Mouse (Mus musculus) left cerebral cortex, postnatal 14 days (tissue): ENCODE results near the gene Fbxo42. TPM values are rescaled to one million over a fixed set of nuclear protein-coding genes. Genes with fewer than 3 reads are reported as not detected.

Experiments used
- DNase-seq, 2 experiments: peaks; one replicate each; pipeline ENCODE4 v3.0.0; 2021 to 2022; ENCODE audit warnings: low spot score in 2 of 2, mixed read lengths in 1 of 2
- intact Hi-C: fragments of 180-260 bp; cut with DNase I; formaldehyde crosslinking; loops from one replicate; pipeline ENCODE4 v1.15.1; 2025
- total RNA-seq, 2 experiments: library from RNA; stranded (reverse); gene quantifications; 2 replicates each; pipeline ENCODE4 v1.2.3; 2021

Fbxo42 gene
- total RNA-seq, 2 experiments from 2014 or later = 31.6 to 38.8 TPM

DNA sequence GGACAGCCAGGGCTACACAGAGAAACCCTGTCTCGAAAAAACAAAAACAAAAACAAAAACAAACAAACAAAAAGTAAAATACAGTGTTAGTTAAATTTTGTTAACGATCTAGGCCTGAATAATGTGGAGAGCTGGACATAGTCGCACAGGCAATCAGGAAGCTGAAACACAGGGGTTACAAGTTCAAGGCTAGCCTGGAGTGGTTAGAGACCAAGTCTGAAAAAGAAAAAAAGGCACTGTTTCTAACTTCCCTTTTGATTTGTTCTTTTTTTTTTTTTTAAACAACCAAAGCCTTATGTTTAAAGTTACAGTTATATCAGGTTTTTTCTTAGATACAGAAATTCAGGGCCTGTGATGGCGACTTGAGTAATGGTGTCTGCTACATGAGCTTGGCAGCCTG is 12.5 kb downstream of the Fbxo42 start:
- intact Hi-C loops = no loop called here
- DNase-seq = no peak

DNA sequence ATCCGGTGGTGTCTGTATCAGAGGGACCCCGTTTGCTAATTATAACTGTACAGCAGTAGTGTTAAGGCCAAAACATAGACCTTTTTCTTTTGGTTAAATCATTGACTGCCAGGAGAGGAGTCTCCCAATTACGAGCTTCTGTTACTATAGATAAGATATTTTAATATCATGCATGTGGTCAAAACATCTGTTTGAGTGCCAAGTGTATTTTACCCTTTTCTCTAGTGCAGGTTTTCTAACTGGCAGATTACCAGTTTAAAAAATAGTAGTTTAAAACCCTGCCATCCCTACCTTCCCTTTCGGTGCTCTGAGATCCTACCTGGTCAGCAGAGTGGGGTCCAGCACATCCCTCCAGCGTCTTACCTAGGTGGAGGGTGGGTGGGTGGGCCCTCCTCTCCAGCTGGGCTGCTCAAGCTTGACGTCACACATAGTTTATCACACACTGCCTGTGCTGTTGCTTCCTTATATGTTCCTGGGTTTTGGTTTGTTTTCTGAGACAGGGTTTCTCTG is 14.0 kb downstream of the Fbxo42 start:
- no peak for DNase-seq
- intact Hi-C loops = no loop called here

DNA sequence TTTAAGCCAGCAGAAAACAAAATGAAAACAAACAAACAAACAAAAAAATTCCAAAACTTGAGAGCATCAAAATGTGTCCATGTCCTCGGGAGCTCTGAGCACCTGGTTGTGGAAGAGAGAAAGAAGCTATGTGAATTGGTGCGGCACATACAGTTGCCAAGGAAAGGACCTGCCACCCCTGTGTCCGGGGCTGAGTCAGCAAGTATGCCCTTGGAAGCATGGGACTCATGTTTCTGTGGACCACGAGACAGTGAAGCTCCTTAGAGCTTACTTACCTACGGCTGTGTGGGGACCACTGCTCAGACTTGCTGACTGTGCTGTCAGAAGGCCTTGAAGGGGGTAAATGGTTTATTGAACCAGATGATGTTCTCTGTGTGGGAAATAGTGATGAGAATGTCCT is 16.0 kb downstream of the Fbxo42 start:
- intact Hi-C loops = no loop called here
- no peak for DNase-seq

DNA sequence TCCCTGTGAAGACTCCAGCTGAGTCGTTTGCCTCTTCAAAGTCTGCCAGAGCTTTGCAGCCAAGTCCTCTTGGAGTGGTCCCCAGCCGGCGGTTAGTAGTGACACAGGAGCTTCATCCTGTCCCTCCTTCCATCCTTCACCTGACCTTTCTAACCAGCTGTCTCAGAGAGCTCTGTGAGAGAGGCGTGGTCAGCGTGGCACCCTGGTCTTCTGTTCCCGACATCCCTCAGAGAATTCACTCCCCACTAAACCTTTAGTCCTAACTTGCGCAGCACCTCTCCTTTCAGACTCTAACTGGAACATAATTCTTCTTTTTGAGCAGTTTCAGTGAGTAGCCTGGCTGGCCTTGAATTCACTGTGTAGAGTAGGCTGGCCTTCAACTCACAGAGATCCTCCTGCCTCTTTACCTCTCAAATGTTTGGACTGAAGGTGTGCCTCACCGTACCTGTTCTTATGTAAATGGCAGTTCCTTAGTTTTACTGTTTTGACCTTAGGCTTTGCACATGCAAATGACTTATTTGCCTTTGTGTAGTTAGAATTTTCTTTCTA is 18.1 kb downstream of the Fbxo42 start:
- intact Hi-C loops = no loop called here

DNA sequence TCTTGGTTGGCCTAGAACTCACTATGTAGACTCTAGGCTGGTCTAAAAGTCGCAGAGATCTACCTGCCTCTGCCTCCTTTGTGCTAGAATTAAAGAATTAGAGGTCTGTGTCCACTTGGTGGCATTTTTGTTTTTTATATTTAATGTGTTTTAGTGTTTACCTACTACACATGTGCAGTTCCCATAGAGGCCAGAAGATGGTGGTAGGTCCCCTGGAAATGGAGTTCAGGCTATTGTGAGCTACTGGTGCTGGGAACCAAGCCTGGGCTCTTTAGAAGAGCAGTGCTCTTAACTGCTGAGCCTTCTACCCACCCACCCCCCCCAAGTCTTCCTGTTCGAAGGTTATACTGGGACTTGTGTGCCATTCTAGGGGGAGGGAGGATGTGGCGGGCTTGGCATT is 19.4 kb downstream of the Fbxo42 start:
- no peak for DNase-seq
- intact Hi-C loops = no loop called here

More for the DNA sequence above, 18.1 kb downstream of the Fbxo42 start:
- DNase-seq = no peak

DNA sequence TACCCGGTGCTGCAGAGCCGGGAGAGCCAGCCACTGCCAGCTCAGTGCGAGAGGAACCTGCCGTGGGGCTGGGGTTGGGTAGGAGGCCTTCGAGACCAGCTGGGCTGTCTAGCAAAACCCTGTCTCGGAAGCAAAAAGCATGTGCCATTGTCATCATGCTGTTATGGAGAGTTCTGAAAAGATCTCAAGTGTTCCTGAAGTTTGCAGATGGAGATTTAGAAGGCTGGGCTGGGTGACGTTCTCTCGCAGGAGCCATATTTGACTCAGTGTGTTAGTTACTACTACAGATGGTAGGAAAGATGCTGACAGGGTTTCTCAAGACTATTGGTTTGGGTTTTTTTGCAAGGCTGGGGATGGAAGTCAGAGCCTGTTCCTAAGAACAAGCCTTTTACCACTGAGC is 24.4 kb downstream of the Fbxo42 start:
- DNase-seq = peak in 1 of 2 experiments; percentile 35
- intact Hi-C loops = loop anchor here (2.0 kb wide), 1 partner anchor 25 kb away; the partner anchor contains the start of gene Fbxo42

DNA sequence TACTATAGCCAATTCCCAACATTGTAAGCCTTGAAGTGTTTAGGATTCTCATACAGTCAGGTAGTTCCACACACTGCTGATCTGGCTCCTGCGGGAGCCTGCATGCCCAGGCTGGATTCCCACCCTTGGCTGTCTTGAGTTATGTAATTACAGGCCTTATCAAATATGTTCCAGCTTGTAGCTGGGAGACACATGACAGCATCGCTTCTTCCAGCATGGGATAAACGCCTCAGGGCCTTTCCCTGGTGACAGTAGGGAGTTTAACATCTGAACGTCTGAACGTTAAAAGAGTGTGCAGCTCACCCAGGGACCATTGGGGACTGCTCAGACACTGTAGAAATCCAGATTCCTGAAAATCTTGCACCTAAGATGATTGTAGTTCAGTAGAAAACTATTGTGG is 28.1 kb downstream of the Fbxo42 start:
- no peak for DNase-seq
- intact Hi-C loops = no loop called here

DNA sequence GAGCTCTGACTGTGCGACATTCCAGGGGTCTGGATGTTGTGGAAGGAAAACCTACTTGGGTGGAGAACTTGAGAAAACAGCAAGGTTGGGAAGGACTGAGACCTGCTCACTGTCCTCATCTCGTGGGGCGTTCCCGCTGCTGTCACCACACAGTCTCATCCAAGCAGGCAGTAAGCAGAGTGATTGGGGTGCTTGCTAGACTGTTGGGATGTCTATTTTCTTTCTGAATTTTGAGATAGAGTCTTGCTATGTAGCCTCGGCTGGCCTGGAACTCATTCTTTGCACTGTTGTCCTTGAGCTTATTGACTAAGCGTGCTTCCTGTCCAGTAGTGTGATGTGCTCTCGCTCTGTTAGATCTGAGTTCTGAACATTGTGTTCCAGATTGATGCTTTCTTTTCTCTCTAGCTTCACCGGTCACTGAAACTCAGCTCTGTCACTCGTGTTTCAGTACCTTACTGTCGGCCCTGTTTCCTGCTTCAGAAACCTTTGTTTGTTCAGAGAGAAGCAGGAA is 28.7 kb downstream of the Fbxo42 start:
- no peak for DNase-seq
- intact Hi-C loops = no loop called here

DNA sequence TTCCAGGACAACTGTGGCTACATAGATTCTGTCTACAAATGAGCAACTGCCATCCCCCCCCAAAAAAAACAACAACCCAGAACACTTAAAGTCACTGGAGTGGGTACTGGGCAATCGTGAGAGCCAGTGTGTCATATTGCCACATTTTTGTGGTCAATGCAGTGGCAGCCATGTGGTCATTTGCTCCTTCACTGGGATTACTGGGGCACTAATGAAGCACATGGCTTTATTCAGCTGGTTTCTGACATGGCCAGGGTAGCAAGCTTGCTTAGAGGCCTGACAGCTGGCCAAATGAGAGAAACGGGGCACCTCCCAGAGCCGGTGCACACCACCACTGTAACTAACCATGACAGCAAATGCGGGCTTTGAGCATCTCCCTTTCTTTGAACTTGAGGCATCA is 30.8 kb downstream of the Fbxo42 start:
- DNase-seq = no peak
- intact Hi-C loops = no loop called here

DNA sequence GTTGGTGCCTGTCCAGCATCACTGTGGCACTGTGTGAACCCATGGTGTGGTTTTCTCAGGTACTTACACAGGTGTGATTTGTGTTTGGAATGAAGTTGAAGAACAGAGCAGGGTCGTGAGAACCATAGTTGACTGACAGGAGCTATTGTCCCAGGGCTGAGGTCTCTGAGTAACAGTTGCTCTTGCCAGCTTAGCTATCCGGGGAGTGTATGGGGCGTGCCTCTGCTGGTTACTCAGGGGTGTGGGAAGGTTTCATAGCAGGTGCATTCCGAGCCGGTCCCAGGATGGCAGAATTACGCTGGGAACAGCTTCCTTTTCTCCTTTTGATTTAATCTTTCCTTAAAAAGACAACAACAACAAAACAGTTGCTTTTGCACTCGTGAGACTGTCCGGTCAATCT is 33.1 kb downstream of the Fbxo42 start:
- DNase-seq = no peak
- intact Hi-C loops = no loop called here

DNA sequence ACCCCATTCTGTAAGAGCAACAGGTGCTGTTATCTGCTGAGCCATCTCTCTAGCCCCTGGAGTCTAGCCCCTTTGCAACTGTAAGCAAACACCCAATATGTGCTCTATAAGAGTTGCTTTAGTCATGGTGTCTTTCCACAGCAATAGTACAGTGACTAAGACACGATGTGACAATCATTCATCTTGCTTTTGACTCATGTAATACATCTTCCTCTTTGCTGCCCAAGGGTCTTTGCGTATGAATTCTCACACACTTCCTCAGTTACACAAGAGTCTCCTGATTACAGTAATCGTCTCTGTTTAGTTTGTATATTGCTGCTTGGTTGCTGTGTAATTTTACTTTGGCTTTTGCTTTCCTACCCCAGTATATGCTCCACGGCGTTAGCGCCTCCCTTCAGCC is 34.3 kb downstream of the Fbxo42 start:
- DNase-seq = no peak
- intact Hi-C loops = no loop called here

DNA sequence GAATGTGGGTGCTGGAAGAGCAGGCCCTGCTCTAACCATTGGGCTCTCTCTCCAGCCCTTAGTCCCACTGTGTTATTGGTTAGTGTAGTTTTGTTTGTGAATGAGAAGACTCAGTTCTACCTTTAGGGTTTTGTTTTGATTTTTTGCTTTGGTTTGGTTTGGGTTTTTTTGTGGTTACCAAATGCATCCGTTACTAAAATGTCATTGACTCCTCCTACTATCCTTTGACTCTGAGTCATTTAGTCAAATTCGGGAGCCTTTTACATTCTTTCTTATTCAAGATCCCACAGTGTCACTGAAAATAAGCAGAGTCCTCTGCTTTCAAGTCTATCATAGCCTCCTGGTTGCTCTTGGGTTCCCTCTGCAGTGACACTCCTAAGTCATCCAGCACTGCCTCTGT is 36.2 kb downstream of the Fbxo42 start:
- intact Hi-C loops = no loop called here
- no peak for DNase-seq

DNA sequence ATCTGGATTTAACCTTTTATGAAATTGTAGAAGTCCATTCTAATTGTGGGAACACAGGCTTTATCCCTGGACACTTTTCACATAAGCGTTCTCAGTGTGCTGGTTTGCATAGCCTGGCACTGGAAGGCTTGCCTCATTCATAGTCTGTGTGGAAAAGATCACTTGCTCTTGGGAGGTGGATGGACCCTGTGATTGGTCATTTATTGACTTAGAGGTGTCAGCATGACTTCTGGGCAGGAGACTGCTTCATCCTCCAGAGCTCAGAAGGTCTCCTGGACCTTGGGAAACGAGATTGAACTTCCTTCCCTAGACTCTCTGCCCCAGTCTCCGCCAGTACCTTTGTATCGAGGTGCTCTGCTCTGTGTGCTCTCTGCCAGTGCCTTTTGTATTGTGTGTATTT is 36.7 kb downstream of the Fbxo42 start:
- intact Hi-C loops = no loop called here
- DNase-seq = no peak

DNA sequence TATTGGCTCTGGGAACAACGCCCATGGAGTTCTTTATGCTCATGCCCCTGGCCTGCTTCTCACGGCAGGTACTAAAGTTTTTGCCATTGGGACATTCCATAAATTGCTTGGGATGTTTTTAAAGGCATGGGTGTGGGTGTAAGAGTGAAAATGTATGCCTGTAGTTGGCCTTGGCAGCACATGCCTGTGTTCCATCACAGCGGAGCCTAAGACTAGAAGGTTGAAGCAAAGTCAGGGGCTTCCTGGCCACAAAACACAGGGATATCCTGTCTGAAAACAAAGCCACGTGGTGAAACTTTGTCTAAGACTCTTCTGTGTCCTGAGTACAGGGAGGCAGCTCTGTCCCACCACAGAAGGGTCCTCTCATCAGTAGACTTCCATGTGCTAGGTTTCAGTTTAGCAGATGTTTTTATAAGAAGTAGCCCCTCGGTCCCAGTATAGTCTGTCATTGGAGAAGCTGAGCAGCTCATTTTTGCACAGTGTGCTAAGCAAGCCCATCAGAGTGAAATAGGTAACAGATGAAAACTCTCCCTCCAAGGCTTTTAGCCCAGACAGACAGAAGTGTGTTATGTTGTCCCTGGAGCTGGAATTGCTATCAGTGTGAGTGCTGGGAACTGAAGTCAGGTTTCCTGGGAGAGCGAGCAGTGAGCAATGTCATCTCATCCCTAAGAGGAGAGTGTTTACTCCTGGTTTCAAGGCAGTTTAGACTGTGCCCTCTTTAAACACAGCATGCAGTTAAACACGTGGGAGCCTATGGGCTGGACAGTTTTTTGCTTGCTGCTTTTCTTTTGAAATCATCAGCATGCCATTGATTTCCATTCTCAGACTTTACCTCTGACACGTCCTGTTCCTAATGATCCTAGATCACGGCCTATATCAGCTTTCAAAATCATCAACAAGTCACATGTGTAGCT is 39.5 kb downstream of the Fbxo42 start:
- DNase-seq = no peak
- intact Hi-C loops = no loop called here

DNA sequence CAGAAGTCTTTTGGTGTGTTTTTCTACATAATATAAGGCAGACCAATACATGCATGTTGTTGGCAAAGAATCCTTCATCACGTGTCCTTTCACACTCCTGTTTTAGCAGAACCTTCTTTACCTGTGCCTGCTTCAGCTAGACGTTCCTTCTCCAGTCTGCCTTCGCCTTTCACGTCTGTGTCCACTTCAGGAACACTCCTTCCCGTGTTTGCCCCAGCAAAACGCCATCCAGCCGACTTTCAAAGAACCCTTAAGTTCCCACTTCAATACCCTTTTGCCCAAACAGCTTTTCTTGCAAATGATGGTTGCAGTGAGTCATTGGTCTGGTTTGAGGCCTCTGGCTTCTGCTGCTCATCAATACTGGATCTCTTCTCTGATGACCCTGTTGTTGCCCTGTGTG is 43.6 kb downstream of the Fbxo42 start:
- intact Hi-C loops = no loop called here
- DNase-seq = no peak

DNA sequence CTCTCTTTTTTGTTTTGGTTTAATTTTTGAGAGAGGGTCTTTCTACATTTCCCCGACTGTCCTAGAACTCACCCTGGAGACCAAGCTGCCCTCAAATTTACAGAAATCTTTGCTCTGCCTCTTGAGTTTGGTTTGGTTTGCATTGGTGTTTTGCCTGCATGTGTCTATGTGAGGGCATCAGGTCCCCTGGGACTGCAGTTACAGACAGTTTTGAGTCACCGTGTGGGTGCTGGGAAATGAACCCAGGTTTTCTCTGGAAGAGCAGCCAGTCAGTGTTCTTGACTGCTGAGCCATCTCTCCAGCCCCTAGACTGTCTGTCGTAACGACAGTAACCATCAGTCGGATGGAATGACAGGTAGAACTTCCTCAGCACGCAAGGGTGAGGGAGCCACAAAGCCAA is 46.8 kb downstream of the Fbxo42 start:
- intact Hi-C loops = no loop called here
- DNase-seq = no peak

DNA sequence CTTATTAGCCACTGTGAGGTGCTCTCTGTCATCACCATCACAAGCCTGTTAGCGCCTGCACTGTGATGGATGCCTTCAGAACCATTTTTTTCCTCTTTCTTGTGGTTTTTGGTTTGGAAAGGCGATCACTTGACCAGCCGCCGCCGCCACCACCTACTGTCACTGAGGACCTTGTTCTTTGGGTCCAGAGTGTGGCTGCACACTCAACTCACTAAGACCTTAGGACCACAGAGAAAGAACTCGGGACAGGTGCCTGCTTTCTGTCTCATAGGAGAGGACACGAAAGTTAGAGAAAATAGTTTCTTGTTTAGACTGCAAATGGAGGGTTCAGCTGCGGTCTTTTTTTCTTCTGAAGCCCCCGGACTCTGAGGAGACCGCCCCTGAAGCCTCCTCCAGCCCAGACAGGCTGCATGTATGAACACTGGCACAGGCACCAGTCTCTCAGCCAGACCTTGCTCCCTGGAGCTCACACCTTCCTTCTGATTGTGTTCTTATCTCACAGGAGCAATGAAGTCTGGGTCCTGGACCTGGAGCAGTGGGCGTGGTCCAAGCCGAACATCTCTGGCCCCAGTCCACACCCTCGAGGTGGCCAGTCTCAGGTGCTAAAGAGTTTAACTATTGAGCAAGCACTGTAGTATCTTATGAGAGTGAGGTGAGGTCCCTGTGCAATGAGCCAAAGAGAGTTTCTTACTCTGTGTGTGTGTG is 49.4 kb downstream of the Fbxo42 start:
- no peak for DNase-seq
- intact Hi-C loops = no loop called here

DNA sequence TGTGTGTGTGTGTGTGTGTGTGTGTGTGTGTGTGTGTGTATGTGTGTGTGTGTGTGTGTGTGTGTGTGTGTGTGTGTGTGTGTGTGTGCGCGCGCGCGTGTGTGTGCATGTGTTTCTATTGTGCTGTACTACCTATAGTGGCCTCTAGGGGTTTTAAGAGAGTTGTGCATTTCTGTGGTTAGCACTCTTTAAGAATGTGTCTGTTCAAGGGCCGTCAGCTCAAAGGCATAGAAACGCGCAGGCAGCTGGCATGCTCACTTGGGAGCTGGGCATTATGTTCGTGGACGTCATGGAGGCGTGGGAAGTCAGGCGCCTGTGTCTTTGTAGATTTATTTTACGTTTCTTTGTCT is 49.9 kb downstream of the Fbxo42 start:
- intact Hi-C loops = no loop called here

DNA sequence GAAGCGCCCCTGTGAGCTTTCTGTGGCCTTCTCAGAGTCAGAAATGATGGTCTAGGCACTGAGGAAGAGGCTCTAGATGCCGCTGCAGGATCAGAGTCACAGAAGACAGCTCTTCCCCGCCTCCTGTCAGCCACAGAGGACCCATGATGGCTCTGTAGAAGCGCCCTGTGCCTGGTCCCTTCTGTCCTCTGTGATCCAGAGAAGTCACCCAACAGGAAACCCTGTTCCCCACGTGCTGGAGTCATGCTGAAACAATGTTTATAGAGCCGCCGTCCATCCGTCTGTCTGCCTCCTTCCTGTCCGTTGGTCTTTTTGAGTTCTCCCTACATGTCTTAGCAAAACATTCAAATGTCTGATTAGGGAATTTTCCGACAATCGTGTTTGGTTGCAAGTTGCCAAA is 53.2 kb downstream of the Fbxo42 start:
- intact Hi-C loops = loop anchor here (5.0 kb wide), 2 partner anchors 54 to 161 kb away; partner anchors contain the start of gene Fbxo42
- DNase-seq = no peak

More for the DNA sequence above, 49.9 kb downstream of the Fbxo42 start:
- no peak for DNase-seq

DNA sequence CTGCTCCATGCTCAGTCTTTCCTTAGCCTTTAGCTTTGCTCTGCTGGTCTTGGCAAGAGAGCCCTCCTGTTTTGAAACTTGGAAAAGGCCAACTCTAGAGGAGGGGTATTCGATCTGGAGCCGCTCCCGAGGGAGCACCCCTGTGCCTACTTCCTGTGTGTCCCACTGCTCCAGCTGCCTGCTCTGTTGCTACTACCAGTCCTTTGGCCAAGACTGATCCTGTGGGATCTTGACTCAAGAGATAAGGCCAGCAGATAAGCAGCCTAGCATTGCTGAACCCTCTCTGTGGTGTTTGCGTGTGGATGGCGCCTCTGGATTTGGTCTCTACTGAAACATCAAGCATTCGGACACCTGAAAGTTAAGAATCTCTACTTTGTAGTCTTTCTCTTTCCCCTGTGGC is 54.5 kb downstream of the Fbxo42 start:
- intact Hi-C loops = loop anchor here (5.0 kb wide), 2 partner anchors 55 to 160 kb away; partner anchors contain the start of gene Fbxo42
- no peak for DNase-seq
